Mouse (Mus musculus): Measurements from ENCODE around the gene Ranbp3l. TPM values are rescaled to one million over a fixed set of nuclear protein-coding genes. Genes with fewer than 3 reads are reported as not detected.

Ranbp3l gene
- total RNA-seq, 2 experiments from 2014 or later: 5.1 to 9.5 TPM

Other genes starting within 250 kb of the Ranbp3l start
- 10 to 100 TPM; 30.7 to 34.9 TPM for gene Nadk2, start 103.3 kb downstream of the Ranbp3l start, total RNA-seq (2021)
- gene Lmbrd2, start 172.6 kb downstream of the Ranbp3l start, total RNA-seq (2021): 10 to 100 TPM; 60.0 to 63.3 TPM
- 1 to 10 TPM; 5.9 to 6.0 TPM for gene Skp2, start 187.5 kb downstream of the Ranbp3l start, total RNA-seq (2021)